Mouse (Mus musculus): ENCODE measurements around the gene Scg3. TPM values are rescaled to one million over a fixed set of nuclear protein-coding genes. Genes with fewer than 3 reads are reported as not detected.
"Not testable (repeated sequence)": the region's sequence is repeated elsewhere in the genome, so short reads cannot be mapped to it uniquely, and the experiment has no call there.

Gene Scg3
- polyA plus RNA-seq, 1 experiment: not detected

DNA sequence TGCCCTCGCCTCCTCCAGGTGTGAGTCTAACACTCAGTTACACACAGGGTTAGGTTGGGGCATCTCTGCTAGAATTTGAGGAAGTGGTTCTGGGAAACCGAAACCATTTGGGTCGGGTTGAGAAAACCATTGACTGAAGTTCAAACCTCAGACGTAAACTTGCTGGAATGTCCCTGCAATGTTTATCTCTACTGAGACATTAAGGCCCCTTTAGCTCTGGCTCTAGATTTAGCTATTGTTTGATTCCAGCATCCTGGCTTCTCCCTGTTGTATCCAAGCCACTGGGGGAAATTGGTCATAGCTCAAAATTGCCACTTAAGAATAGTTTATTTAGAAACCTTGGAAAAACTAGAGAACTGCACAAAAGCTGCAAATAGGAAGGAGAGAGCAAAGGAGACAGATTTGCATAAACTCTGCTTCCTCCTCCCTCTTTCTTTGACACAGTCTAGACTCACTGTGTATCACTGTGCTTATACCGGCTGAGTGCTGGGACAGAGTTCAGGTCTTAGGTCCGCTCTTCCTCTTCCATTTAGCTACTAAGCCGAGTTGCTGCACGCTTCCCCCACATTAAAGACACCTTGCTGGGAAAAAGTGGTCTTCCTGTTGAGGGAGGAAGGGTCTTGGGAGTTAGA is 52.9 kb downstream of the Scg3 start:
- Histone ChIP-seq H3K4me3 (ENCODE audit: extremely low read depth, insufficient read depth, insufficient read length) (no peak overlapping the region), H3K4me1 (ENCODE audit: control insufficient read depth, insufficient read depth, insufficient read length) (no peaks in the 10 kb centered on the region; the same call in none of the 2 replicates), H3K27me3 (ENCODE audit: control insufficient read depth, insufficient read depth, low read length) (peaks cover under 1% of the 10 kb centered on the region; the same call in 1 of the 2 replicates), H3K27ac (ENCODE audit: insufficient read depth, low read length) (peak overlapping the region; percentile 23; the same call in 1 of the 2 replicates), H3K36me3 (ENCODE audit: control insufficient read depth, insufficient read depth, low read length) (no peaks in the 10 kb centered on the region)
- WGBS: 47% methylated on average over 8 of the region's 8 CpGs
- no peak for DNase-seq (ENCODE audit: low read depth in 1 of 2, low spot score in 2 of 2)
- TF ChIP-seq CTCF (IDR thresholded peaks at IDR 0.05; ENCODE audit: extremely low read depth, insufficient read depth, insufficient read length, insufficient replicate concordance): no peak
- TF ChIP-seq POLR2A (IDR thresholded peaks at IDR 0.05; ENCODE audit: low read depth, low read length): no peak

DNA sequence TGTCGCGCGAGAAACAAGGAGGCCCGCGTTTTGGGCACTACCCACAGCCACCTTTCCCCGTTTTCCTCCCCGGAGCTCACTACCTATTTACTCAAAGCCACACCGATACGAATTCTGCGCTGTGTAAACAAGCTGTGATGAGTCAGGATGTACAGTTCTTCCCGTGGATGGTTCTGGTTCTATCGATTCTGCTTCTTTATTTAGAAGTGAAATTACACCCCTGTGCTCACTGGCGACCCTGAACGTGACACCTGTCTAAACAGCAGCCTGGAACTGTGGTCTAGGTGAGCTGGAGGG is 57.6 kb downstream of the Scg3 start:
- TF ChIP-seq CTCF (IDR thresholded peaks at IDR 0.05; ENCODE audit: extremely low read depth, insufficient read depth, insufficient read length, insufficient replicate concordance) (no peak), POLR2A (IDR thresholded peaks at IDR 0.05; ENCODE audit: low read depth, low read length) (no peak)
- peak overlapping the region; percentile 72 for H3K4me3 ChIP-seq (ENCODE audit: extremely low read depth, insufficient read depth, insufficient read length)
- peak overlapping the region; percentile 41; the same call in 1 of the 2 replicates for H3K27ac ChIP-seq (ENCODE audit: insufficient read depth, low read length)
- WGBS: 4% methylated on average over 14 of the region's 14 CpGs
- H3K4me1 ChIP-seq (ENCODE audit: control insufficient read depth, insufficient read depth, insufficient read length): peaks cover 5% of the 10 kb centered on the region
- H3K36me3 ChIP-seq (ENCODE audit: control insufficient read depth, insufficient read depth, low read length): no peaks in the 10 kb centered on the region
- peaks cover 7% of the 10 kb centered on the region for H3K27me3 ChIP-seq (ENCODE audit: control insufficient read depth, insufficient read depth, low read length)
- DNase-seq (ENCODE audit: low read depth in 1 of 2, low spot score in 2 of 2): no peak

DNA sequence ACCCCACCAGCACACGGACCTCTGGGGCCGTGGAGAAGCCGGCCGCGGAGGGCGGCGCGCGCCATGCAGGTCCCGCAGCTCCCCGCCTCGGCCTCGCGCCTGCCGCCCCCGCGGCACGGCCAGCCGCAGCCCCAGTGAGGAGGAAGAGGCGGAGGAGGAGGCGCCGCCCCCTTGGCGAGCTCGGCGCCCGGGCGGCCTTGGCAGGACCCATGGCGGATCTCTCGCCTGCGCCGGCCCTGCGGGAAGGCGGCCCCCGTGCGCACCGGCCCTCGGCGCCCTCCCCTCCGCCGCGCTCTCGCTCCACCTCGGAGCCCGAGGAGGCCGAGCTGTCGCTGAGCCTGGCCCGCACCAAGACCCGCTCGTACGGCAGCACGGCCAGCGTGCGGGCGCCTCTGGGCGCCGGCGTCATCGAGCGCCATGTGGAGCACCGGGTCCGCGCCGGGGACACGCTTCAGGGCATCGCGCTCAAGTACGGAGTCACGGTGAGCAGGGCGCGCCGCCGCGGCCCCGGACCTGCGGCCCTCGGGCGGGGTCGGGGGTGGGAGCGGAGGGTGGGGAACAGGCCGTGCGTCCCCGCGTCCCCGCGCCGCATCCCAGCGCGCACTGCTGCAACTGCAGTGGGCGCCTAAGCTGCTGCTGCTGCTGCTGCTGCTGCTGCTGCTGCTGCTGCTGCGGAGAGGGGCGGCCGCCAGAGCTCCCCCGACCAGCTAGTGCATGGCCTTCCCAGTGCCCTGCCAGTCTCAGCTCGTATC is 58.1 kb downstream of the Scg3 start, which contains the start of gene Lysmd2:
TSS of gene Lysmd2 (plus strand) at position 186 of the 752 bp plus-strand sequence.
- under 1% methylated on average over 75 of the region's 94 CpGs for WGBS
- Histone ChIP-seq H3K4me3 (ENCODE audit: extremely low read depth, insufficient read depth, insufficient read length) (peak within 1 kb of the TSS; percentile 72), H3K27ac (ENCODE audit: insufficient read depth, low read length) (peak within 1 kb of the TSS; percentile 57), H3K36me3 (ENCODE audit: control insufficient read depth, insufficient read depth, low read length) (no peaks in the 10 kb centered on the region), H3K27me3 (ENCODE audit: control insufficient read depth, insufficient read depth, low read length) (peaks cover 7% of the 10 kb centered on the region), H3K4me1 (ENCODE audit: control insufficient read depth, insufficient read depth, insufficient read length) (peaks cover 5% of the 10 kb centered on the region; the same call in 1 of the 2 replicates)
- TF ChIP-seq POLR2A (IDR thresholded peaks at IDR 0.05; ENCODE audit: low read depth, low read length) (no peak), CTCF (IDR thresholded peaks at IDR 0.05; ENCODE audit: extremely low read depth, insufficient read depth, insufficient read length, insufficient replicate concordance) (no peak)
- peak in 1 of 2 experiments; percentile 26 for DNase-seq (ENCODE audit: low read depth in 1 of 2, low spot score in 2 of 2)

DNA sequence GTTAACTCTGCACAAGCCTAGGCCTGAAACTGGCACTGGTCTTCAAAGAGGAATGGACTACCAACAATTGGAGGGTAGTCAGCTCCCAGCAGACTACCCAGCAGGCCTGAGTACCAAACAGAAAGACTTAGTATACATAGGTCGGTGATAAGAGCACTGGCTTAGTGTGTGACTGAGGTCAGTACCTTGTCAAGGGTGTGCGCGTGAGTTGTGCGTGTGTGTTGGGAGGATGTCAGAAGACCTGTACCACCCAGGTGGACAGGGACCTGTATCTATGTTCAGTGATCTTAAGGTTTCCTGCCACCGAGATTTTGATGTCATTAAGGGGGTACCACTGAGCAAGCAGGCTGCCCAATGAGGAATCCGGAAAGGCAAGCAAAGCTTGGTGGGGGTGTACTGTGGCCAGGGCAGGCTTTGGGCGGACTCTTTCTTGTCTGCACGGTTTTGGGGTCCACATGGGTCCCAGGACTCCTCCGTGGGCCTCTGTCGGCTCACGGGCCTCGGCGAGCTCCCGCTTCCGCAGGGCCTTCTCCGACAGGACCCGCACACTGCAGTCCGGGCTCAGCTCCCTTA is 58.8 kb downstream of the Scg3 start:
- H3K36me3 ChIP-seq (ENCODE audit: control insufficient read depth, insufficient read depth, low read length): no peaks in the 10 kb centered on the region
- H3K4me3 ChIP-seq (ENCODE audit: extremely low read depth, insufficient read depth, insufficient read length): peak overlapping the region; percentile 72
- H3K27me3 ChIP-seq (ENCODE audit: control insufficient read depth, insufficient read depth, low read length): peaks cover 7% of the 10 kb centered on the region
- TF ChIP-seq POLR2A (IDR thresholded peaks at IDR 0.05; ENCODE audit: low read depth, low read length) (no peak), CTCF (IDR thresholded peaks at IDR 0.05; ENCODE audit: extremely low read depth, insufficient read depth, insufficient read length, insufficient replicate concordance) (no peak)
- 24% methylated on average over 18 of the region's 18 CpGs for WGBS
- H3K27ac ChIP-seq (ENCODE audit: insufficient read depth, low read length): peak overlapping the region; percentile 57; the same call in 1 of the 2 replicates
- DNase-seq (ENCODE audit: low read depth in 1 of 2, low spot score in 2 of 2): no peak
- H3K4me1 ChIP-seq (ENCODE audit: control insufficient read depth, insufficient read depth, insufficient read length): peaks cover 5% of the 10 kb centered on the region; the same call in 1 of the 2 replicates

DNA sequence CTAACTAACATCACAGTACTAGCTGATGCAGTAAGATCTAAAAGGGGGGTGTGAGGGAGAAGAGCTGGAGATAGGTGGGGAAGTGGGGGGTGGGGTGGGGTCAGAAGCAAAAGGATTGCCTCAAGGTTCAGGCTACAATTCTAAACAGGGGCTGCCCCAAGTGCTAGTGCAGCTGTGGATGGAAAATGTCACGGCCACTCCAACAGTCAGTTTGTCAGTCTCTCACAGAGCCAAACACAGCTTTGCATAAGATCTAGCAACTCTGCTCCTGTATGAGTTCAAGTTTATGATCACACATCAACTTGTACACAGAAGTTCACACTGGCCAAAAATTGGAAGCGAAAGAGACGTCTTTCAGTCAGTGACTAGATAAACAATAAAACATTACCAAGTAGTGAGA is 62.4 kb downstream of the Scg3 start:
- no peak for DNase-seq (ENCODE audit: low read depth in 1 of 2, low spot score in 2 of 2)
- Histone ChIP-seq H3K27ac (ENCODE audit: insufficient read depth, low read length) (no peak overlapping the region), H3K27me3 (ENCODE audit: control insufficient read depth, insufficient read depth, low read length) (peaks cover 7% of the 10 kb centered on the region), H3K4me3 (ENCODE audit: extremely low read depth, insufficient read depth, insufficient read length) (no peak overlapping the region), H3K36me3 (ENCODE audit: control insufficient read depth, insufficient read depth, low read length) (no peaks in the 10 kb centered on the region), H3K4me1 (ENCODE audit: control insufficient read depth, insufficient read depth, insufficient read length) (peaks cover 5% of the 10 kb centered on the region; the same call in 1 of the 2 replicates)
- no peak for TF ChIP-seq CTCF (IDR thresholded peaks at IDR 0.05; ENCODE audit: extremely low read depth, insufficient read depth, insufficient read length, insufficient replicate concordance)
- TF ChIP-seq POLR2A (IDR thresholded peaks at IDR 0.05; ENCODE audit: low read depth, low read length): no peak
- WGBS: 71% methylated on average over 3 of the region's 3 CpGs

DNA sequence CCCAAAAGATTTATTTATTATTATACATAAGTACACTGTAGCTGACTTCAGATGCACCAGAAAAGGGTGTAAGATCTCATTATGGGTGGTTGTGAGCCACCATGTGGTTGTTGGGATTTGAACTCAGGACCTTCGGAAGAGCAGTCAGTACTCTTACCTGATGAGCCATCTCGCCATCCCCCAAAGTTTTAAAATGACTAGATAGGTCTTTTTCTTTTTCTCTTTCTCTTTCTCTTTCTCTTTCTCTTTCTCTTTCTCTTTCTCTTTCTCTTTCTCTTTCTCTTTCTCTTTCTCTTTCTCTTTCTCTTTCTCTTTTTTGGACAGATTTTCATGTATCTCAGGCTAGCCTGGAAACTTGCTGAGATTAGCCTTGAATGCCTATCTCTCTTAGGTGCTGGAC is 64.1 kb downstream of the Scg3 start:
- not testable (repeated sequence) for H3K27me3 ChIP-seq (ENCODE audit: control insufficient read depth, insufficient read depth, low read length); DNase-seq (ENCODE audit: low read depth in 1 of 2, low spot score in 2 of 2); H3K4me1 ChIP-seq (ENCODE audit: control insufficient read depth, insufficient read depth, insufficient read length); H3K36me3 ChIP-seq (ENCODE audit: control insufficient read depth, insufficient read depth, low read length); H3K4me3 ChIP-seq (ENCODE audit: extremely low read depth, insufficient read depth, insufficient read length); H3K27ac ChIP-seq (ENCODE audit: insufficient read depth, low read length)
- 94% methylated on average over 2 of the region's 2 CpGs for WGBS
